Mouse (Mus musculus) liver (tissue): ENCODE results near the gene Nck1.

ENCODE experiments used
- DNase-seq: peaks from one replicate; pipeline ENCODE4 v3.0.0-alpha.2; 2020; ENCODE audit warnings: mixed read lengths

Nck1 gene

DNA sequence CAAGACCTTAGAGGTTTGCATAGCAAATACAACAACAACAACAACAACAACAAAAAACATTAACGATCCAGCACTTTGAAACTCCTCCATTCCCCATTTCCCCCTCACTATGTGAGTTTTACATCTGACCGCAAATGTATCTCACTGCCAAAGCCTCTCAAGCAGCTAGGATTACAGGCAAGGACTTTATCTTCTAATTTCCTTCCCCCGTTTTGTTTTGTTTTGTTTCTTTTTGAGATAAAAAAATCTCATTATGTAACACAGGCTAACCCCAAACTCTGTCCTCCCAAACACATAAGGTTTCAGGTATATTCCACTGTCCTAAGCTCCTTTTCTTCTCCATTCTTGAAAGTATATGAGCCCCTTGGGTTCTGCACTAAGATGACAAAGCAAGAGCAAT lies 11.2 kb downstream of the Nck1 start:
- DNase-seq: no peak

GRCm38 (mm10) chr9:100532847-100533505 lies 13.0 kb downstream of the Nck1 start:
- no peak for DNase-seq

GRCm38 (mm10) chr9:100531296-100531695 lies 14.6 kb downstream of the Nck1 start:
- DNase-seq: no peak

DNA sequence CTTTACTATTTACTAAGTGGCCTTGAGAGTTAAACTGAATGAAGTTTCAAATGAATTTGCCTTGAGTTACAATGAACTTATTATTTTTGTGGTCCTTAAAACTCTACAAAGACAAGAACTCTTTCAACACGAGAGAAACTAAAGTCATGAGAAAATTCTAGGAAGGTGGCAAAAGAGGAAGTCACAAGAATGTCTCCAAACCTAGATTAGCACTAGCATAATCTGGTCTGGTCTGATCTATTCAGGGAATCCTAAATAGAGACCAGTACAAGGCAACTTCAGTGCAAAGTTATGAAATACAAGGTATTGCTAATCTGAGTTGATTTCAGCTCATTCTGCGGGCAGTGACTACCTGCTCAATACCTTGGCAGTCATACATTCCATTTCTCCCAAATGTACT lies 20.7 kb downstream of the Nck1 start:
- DNase-seq: no peak

- DNase-seq: no peak
Measured at GRCm38 (mm10) chr9:100522029-100522428, 23.9 kb downstream of the Nck1 start.

DNA sequence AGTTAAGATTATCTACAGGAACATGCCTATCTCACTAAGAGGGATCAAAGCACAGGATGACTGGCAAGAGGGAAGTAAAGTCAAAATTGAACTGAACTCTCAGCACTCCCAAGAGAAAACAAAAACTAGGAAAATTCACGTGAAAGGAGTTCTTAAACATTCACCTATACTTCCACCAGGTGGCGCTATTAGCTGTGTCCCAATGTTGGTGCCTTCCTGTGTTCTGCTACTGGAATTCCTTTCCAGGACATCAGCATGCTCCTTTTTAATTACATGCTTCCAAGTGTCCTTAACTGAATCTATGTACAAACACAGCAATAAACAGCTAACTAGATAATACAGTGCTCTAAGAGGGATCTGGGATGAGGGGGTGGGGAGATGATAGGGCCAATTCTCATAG lies 25.3 kb downstream of the Nck1 start:
- DNase-seq: peak; percentile 42

DNA sequence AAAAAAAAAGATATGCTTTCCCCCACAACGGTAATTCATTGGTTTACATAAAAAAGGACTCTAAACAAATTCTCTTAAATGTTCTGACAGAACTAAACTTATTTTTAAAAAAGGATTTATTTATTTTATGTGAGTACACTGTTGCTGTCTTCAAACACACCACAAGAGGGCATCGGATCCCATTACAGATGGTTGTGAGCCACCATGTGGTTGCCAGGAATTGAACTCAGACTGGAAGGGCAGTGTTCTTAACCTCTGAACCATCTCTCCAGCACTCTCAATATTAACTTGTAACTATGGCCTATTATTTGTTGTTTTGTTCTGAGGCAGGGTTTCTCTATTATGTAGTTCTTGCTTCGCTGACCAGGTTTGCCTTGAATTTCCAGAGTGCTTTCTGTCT lies 25.9 kb downstream of the Nck1 start:
- no peak for DNase-seq

DNA sequence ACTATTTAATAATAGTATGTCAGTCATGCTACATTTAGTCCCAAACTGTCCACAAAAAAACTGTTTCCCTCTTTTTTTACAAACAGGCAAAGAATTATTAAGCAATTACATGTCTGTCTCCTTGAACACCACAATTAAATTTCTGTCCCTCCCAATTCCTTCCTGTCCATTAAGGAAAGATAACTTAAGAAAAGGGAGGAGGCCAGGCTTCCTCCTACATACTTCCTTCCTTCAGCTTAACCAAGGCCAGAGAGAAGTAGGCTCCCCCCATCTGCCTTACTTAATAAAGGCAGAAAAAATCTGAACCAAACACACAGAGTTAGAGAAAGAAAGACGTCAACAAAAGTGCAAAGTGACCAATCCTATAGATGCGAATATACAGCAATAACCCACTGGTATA lies 38.4 kb downstream of the Nck1 start:
- no peak for DNase-seq

GRCm38 (mm10) chr9:100506652-100507051 lies 39.3 kb downstream of the Nck1 start:
- no peak for DNase-seq

- DNase-seq: no peak
Measured at GRCm38 (mm10) chr9:100505498-100505897, 40.4 kb downstream of the Nck1 start.

GRCm38 (mm10) chr9:100493611-100494261 lies 52.2 kb downstream of the Nck1 start:
- no peak for DNase-seq

- DNase-seq: no peak
Measured at GRCm38 (mm10) chr9:100491424-100491823, 54.5 kb downstream of the Nck1 start.

DNA sequence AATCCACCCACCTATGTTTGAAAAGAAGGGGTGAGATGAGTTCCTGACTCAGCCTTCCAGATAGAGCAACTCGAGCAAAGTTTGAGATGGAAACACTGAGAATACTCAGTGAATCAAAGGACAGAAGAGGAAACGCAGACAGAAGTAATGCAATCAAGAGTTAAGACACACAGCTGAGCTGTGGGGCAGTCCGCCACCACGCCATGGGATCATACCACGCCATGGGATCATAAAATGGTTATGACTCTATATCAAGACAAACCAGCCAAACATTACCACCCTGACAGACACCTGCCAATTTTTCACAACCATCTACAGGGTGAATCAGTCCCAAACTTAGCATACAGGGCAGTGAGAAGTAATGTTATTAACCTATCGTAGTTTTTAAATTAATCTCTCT lies 57.0 kb downstream of the Nck1 start:
- DNase-seq: no peak

GRCm38 (mm10) chr9:100488056-100488713 lies 57.7 kb downstream of the Nck1 start:
- DNase-seq: no peak

GRCm38 (mm10) chr9:100486431-100486830 lies 59.5 kb downstream of the Nck1 start, which contains the start of gene Il20rb:
Il20rb (minus strand) TSS chr9:100486788.
- DNase-seq: no peak

DNA sequence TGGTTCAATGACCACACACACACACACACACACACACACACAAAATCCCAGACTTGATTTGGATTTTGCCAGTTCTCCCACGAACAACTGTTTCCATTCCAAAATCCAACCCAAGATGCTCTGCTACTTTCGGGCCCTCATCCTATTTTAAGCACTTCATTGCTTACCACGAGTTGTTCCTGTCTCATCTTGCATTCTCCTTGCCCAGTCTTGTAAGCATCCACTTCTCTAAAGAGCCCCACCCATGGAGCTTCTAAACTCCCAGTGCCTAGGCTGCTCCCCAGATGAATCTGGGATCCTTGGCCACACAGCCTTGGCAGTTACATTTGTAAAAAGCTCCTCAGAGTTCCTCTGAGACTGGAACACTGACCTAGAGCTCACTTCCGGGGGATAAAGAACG lies 62.6 kb downstream of the Nck1 start:
- no peak for DNase-seq

- DNase-seq: no peak
Measured at GRCm38 (mm10) chr9:100481626-100482025, 64.3 kb downstream of the Nck1 start.

DNA sequence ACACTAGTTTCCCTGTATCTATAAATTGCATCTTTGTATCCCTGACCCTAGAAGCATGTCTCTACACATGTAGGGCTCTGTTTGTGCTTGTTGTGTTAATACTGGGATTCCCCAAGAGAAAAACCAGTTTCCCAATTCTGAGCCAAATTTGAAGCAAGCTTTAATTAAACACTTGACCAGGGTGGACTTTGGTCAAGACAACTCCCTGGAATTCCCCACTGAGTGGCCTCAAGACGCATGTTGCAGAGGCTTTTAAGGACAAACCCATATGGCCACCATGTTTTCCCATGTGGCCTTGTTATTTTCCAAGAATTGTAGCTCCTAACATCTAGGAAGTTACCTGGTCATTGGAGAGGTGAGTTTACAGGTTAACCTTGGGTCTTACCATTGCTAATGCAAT lies 71.9 kb downstream of the Nck1 start:
- DNase-seq: no peak

DNA sequence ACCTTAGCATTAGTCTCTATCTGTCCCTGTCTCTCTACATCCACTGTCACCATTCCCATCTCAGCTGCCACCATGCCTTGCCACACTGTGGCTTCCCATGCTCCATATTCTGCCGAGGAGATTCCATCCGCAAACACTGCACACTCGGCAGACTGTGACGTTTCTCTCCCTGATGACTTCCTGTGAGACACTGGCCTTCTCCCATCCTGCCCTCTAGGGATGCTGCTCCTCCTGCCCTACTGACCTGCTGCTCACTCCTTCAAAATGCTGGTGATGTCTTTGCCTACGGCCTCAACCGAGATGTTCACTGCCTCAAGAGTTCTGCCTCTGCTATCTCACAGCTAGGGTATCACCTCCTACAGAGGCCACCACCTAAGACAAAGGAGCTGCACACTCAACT lies 72.6 kb downstream of the Nck1 start:
- DNase-seq: no peak

DNA sequence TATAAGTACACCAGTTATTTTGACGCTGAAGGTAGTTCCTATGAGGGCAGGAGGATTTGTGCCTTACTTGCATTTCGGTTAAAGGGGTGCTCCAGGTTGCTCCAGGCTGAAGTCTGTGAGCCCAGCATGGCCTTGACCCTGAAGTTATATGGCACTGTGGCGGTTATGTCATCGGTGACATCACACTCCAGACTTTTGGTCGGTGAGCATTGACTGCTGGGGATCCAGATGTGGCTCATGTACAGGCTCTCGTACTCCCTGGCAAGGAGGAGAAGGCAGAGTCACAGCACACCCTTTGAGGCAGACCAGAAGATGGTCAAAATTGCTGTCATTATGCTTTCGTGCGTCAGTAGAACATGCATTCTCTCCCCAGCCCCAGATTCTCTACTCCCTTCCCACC lies 73.0 kb downstream of the Nck1 start:
- no peak for DNase-seq

GRCm38 (mm10) chr9:100471605-100471953 lies 74.4 kb downstream of the Nck1 start:
- DNase-seq: no peak

- no peak for DNase-seq
Measured at GRCm38 (mm10) chr9:100470936-100471604, 74.9 kb downstream of the Nck1 start.

GRCm38 (mm10) chr9:100470228-100470627 lies 75.7 kb downstream of the Nck1 start:
- DNase-seq: no peak

DNA sequence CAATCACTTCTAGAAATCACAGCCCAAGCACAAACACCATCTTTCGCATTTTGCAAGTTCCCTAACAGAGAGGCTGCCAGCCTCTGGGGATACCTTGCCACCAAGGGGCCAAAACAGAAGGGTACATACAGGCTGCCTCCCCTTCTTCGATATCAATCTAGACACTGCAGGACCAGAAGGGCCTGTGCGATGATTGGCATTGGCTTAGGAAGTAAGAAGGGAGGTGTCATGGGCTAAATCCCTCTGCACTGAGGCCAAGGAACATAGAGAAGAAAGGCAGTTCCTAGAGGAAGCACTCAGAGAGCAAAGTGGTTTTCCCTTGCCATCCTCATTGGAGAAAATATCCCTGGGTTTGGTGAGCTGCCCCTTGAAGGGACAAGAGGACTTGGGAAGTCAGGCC lies 76.3 kb downstream of the Nck1 start:
- no peak for DNase-seq
